Mouse (Mus musculus) testis, adult 2 months (tissue): ENCODE measurements at regions not wholly inside any gene's neighbourhood (a gene's known extent, or its start where the extent isn't known, plus 50 kb on each side); places are given as distances from the start of the nearest gene placed in this dataset.

ENCODE experiments used
- CTCF ChIP-seq: fragments of 200-500 bp; IDR thresholded peaks from 2 replicates; pipeline ENCODE4 v1.5.1; 2012; ENCODE audit warnings: low read depth, mild to moderate bottlenecking, inconsistent platforms, low read length, moderate library complexity; ENCODE audit not compliant: control insufficient read depth, insufficient read depth, insufficient replicate concordance
- POLR2A ChIP-seq: fragments of 200-500 bp; IDR thresholded peaks from 2 replicates; pipeline ENCODE4 v1.6.1; 2012; ENCODE audit warnings: low read depth, mild to moderate bottlenecking, inconsistent platforms, low read length, moderate library complexity; ENCODE audit not compliant: control insufficient read depth

- TF ChIP-seq POLR2A (no peak), CTCF (no peak)
Observed at GRCm38 (mm10) chr16:51751878-51752277, 279.1 kb upstream of the Cblb start.
